Mouse (Mus musculus) intestine, embryonic 16.5 days (tissue): ENCODE data around the gene Oxnad1. TPM values are rescaled to one million over a fixed set of nuclear protein-coding genes. Genes with fewer than 3 reads are reported as not detected.
A peak's percentile ranks its signal among the peaks of the same experiment; 100 is the strongest.
"Not testable (repeated sequence)": the region's sequence is repeated elsewhere in the genome, so short reads cannot be mapped to it uniquely, and the experiment has no call there.

ENCODE experiments used
- ATAC-seq: fragments of 200-750 bp; cut with Nextera tagmentation; 2 replicates; pipeline ENCODE4 v1.8.0; 2017; ENCODE audit warnings: moderate TSS enrichment, moderate library complexity
- H3K27ac ChIP-seq: fragments of 300-500 bp; sonication (generic); 2 replicates; pipeline ENCODE4 v1.5.1; 2014; ENCODE audit warnings: mild to moderate bottlenecking, low read length
- H3K27me3 ChIP-seq: fragments of 300-500 bp; sonication (generic); replicated peaks from 2 replicates; pipeline ENCODE4 v1.6.1; 2014; ENCODE audit warnings: low read length, control low read depth, mixed read lengths; ENCODE audit not compliant: control insufficient read depth, insufficient read depth
- H3K36me3 ChIP-seq: fragments of 300-500 bp; sonication (generic); 2 replicates; pipeline ENCODE4 v1.6.1; 2014; ENCODE audit warnings: low read length, control low read depth; ENCODE audit not compliant: control insufficient read depth, insufficient read depth
- H3K4me1 ChIP-seq: fragments of 300-500 bp; sonication (generic); 2 replicates; pipeline ENCODE4 v1.6.1; 2014; ENCODE audit warnings: low read length, control low read depth, mixed read lengths; ENCODE audit not compliant: control insufficient read depth, insufficient read depth
- H3K4me2 ChIP-seq: fragments of 300-500 bp; sonication (generic); 2 replicates; pipeline ENCODE4 v1.6.1; 2014; ENCODE audit warnings: low read depth, low read length, control low read depth
- H3K4me3 ChIP-seq: fragments of 300-500 bp; sonication (generic); 2 replicates; pipeline ENCODE4 v1.5.1; 2014; ENCODE audit warnings: mild to moderate bottlenecking, low read length
- H3K9ac ChIP-seq: fragments of 300-500 bp; sonication (generic); 2 replicates; pipeline ENCODE4 v1.6.1; 2014; ENCODE audit warnings: low read depth, low read length
- H3K9me3 ChIP-seq: fragments of 300-500 bp; sonication (generic); 2 replicates; pipeline ENCODE4 v1.6.1; 2016; ENCODE audit warnings: low read length, control low read depth; ENCODE audit not compliant: control insufficient read depth
- WGBS: fragments of 180-500 bp; shearing (Covaris S2); extraction: QIAGEN DNeasy Blood & Tissue Kit; methylation state at CpG from one replicate; pipeline ENCODE4 v1.1.7; 2014; 5-methylcytosine and 5-hydroxymethylcytosine counted together
- polyA plus RNA-seq: library from polyadenylated mRNA; unstranded; fragments of >200 nt; fragmentation: Nextera tagmentation; extraction: Ambion mirVana; gene quantifications from 2 replicates; pipeline ENCODE4 v1.2.1, GENCODE M21; 2015

Gene Oxnad1
- polyA plus RNA-seq, 1 experiment from 2014 or later = 41.1 TPM

- H3K9me3 ChIP-seq, H3K27ac ChIP-seq, H3K27me3 ChIP-seq, H3K9ac ChIP-seq, H3K4me1 ChIP-seq, H3K36me3 ChIP-seq, H3K4me3 ChIP-seq, ATAC-seq, H3K4me2 ChIP-seq: not testable (repeated sequence)
- WGBS = 85% methylated on average over 5 of the region's 5 CpGs
Observed at GRCm38 (mm10) chr14:32125256-32125655, 40.1 kb downstream of the Oxnad1 start.

- no peak for ATAC-seq
- Histone ChIP-seq H3K9ac (no peak overlapping the region), H3K4me1 (no peaks in the 10 kb centered on the region), H3K36me3 (no peaks in the 10 kb centered on the region), H3K27me3 (no peaks in the 10 kb centered on the region), H3K4me3 (no peak overlapping the region), H3K9me3 (no peaks in the 10 kb centered on the region), H3K4me2 (no peak overlapping the region), H3K27ac (no peak overlapping the region)
- WGBS = 76% methylated on average over 5 of the region's 5 CpGs
Observed at GRCm38 (mm10) chr14:32128409-32128808, 43.2 kb downstream of the Oxnad1 start.

- WGBS = 44% methylated on average over 4 of the region's 4 CpGs
- Histone ChIP-seq H3K9me3 (no peaks in the 10 kb centered on the region), H3K4me1 (peaks cover 8% of the 10 kb centered on the region), H3K4me2 (no peak overlapping the region), H3K27ac (no peak overlapping the region), H3K27me3 (no peaks in the 10 kb centered on the region), H3K4me3 (no peak overlapping the region), H3K36me3 (no peaks in the 10 kb centered on the region), H3K9ac (no peak overlapping the region)
- ATAC-seq = no peak
Observed at GRCm38 (mm10) chr14:32131836-32132235, 46.7 kb downstream of the Oxnad1 start.

- peak overlapping the region; percentile 23; the same call in 1 of the 2 replicates for H3K27ac ChIP-seq
- peaks cover 8% of the 10 kb centered on the region for H3K4me1 ChIP-seq
- H3K36me3 ChIP-seq = no peaks in the 10 kb centered on the region
- H3K9me3 ChIP-seq = no peaks in the 10 kb centered on the region
- no peak overlapping the region for H3K4me3 ChIP-seq
- WGBS = 26% methylated on average over 2 of the region's 2 CpGs
- no peaks in the 10 kb centered on the region for H3K27me3 ChIP-seq
- ATAC-seq = 0 out of 2 replicates have a peak, but pooled peaks have one; percentile 26
- no peak overlapping the region for H3K9ac ChIP-seq
- no peak overlapping the region for H3K4me2 ChIP-seq
Observed at GRCm38 (mm10) chr14:32134293-32134692, 49.1 kb downstream of the Oxnad1 start.

- not testable (repeated sequence) for H3K27ac ChIP-seq, H3K27me3 ChIP-seq, H3K4me3 ChIP-seq, H3K36me3 ChIP-seq, H3K4me1 ChIP-seq, H3K4me2 ChIP-seq, H3K9ac ChIP-seq, H3K9me3 ChIP-seq, ATAC-seq
- 60% methylated on average over 3 of the region's 3 CpGs for WGBS
Observed at GRCm38 (mm10) chr14:32136467-32136866, 51.3 kb downstream of the Oxnad1 start.

GRCm38 (mm10) chr14:32140359-32140965, 55.3 kb downstream of the Oxnad1 start:
- Histone ChIP-seq H3K27ac (no peak overlapping the region), H3K4me1 (no peaks in the 10 kb centered on the region), H3K4me2 (no peak overlapping the region), H3K4me3 (no peak overlapping the region), H3K9me3 (no peaks in the 10 kb centered on the region), H3K9ac (no peak overlapping the region), H3K27me3 (no peaks in the 10 kb centered on the region), H3K36me3 (no peaks in the 10 kb centered on the region)
- ATAC-seq = no peak
- WGBS = 82% methylated on average over 5 of the region's 5 CpGs

- no peaks in the 10 kb centered on the region for H3K4me1 ChIP-seq
- H3K4me2 ChIP-seq = no peak within 1 kb of the TSS
- H3K9me3 ChIP-seq = no peaks in the 10 kb centered on the region
- H3K4me3 ChIP-seq = no peak within 1 kb of the TSS
- no peak for ATAC-seq
- no peak within 1 kb of the TSS for H3K9ac ChIP-seq
- H3K36me3 ChIP-seq = no peaks in the 10 kb centered on the region
- no peaks in the 10 kb centered on the region for H3K27me3 ChIP-seq
- 83% methylated on average over 5 of the region's 5 CpGs for WGBS
- no peak within 1 kb of the TSS for H3K27ac ChIP-seq
Observed at GRCm38 (mm10) chr14:32141723-32142122, 56.5 kb downstream of the Oxnad1 start, which contains the start of gene Msmb. Gene Msmb, plus strand, starts transcription at chr14:32142023.

- no peak for ATAC-seq
- Histone ChIP-seq H3K4me1 (no peaks in the 10 kb centered on the region), H3K9ac (no peak overlapping the region), H3K27me3 (no peaks in the 10 kb centered on the region), H3K9me3 (no peaks in the 10 kb centered on the region), H3K36me3 (no peaks in the 10 kb centered on the region), H3K4me2 (no peak overlapping the region), H3K4me3 (no peak overlapping the region), H3K27ac (no peak overlapping the region)
Observed at GRCm38 (mm10) chr14:32144734-32145133, 59.6 kb downstream of the Oxnad1 start.

GRCm38 (mm10) chr14:32145401-32145800, 60.2 kb downstream of the Oxnad1 start:
- no peak overlapping the region for H3K9ac ChIP-seq
- no peak for ATAC-seq
- no peaks in the 10 kb centered on the region for H3K4me1 ChIP-seq
- H3K9me3 ChIP-seq = no peaks in the 10 kb centered on the region
- no peak overlapping the region for H3K4me2 ChIP-seq
- H3K4me3 ChIP-seq = no peak overlapping the region
- 73% methylated on average over 4 of the region's 4 CpGs for WGBS
- H3K27ac ChIP-seq = no peak overlapping the region
- H3K27me3 ChIP-seq = no peaks in the 10 kb centered on the region
- no peaks in the 10 kb centered on the region for H3K36me3 ChIP-seq
